Mouse (Mus musculus) megakaryocyte, embryonic 14.5 days (primary cell): ENCODE results near the gene Tnn.

Experiments
- FLI1 ChIP-seq: IDR thresholded peaks from 2 replicates; pipeline ENCODE4 v1.6.1; 2012; ENCODE audit warnings: low read length, inconsistent platforms, mixed read lengths
- GATA1 ChIP-seq: IDR thresholded peaks from 3 replicates; pipeline ENCODE4 v1.6.1; 2012; ENCODE audit warnings: mixed read lengths, low read length, inconsistent platforms, borderline replicate concordance

GRCm38 (mm10) chr1:160047481-160047931 is 105.9 kb downstream of the Tnn start:
- TF ChIP-seq FLI1 (no peak), GATA1 (no peak)
